Mouse (Mus musculus) forebrain, embryonic 12.5 days (tissue): ENCODE results near the gene Btrc. TPM values are rescaled to one million over a fixed set of nuclear protein-coding genes. Genes with fewer than 3 reads are reported as not detected.
"Not testable (repeated sequence)": the region's sequence is repeated elsewhere in the genome, so short reads cannot be mapped to it uniquely, and the experiment has no call there.

Experiments used
- ATAC-seq: fragments of 200-750 bp; cut with Nextera tagmentation; 2 replicates; pipeline ENCODE4 v1.8.0; 2017; ENCODE audit warnings: moderate TSS enrichment; ENCODE audit not compliant: low FRiP score
- H3K27ac ChIP-seq: fragments of 300-500 bp; sonication (generic); 2 replicates; pipeline ENCODE4 v1.5.1; 2016; ENCODE audit warnings: mild to moderate bottlenecking
- H3K27me3 ChIP-seq: fragments of 300-500 bp; sonication (generic); 2 replicates; pipeline ENCODE4 v1.6.1; 2016; ENCODE audit warnings: mild to moderate bottlenecking
- H3K36me3 ChIP-seq: fragments of 300-500 bp; sonication (generic); replicated peaks from 2 replicates; pipeline ENCODE4 v1.6.1; 2016; ENCODE audit warnings: mild to moderate bottlenecking
- H3K4me1 ChIP-seq: fragments of 300-500 bp; sonication (generic); 2 replicates; pipeline ENCODE4 v1.6.1; 2016
- H3K4me2 ChIP-seq: fragments of 300-500 bp; sonication (generic); 2 replicates; pipeline ENCODE4 v1.6.1; 2016; ENCODE audit warnings: mild to moderate bottlenecking, moderate library complexity
- H3K4me3 ChIP-seq: fragments of 300-500 bp; sonication (generic); replicated peaks from 2 replicates; pipeline ENCODE4 v1.5.1; 2016; ENCODE audit warnings: mild to moderate bottlenecking
- H3K9ac ChIP-seq: fragments of 300-500 bp; sonication (generic); 2 replicates; pipeline ENCODE4 v1.6.1; 2016; ENCODE audit warnings: mild to moderate bottlenecking
- H3K9me3 ChIP-seq: fragments of 300-500 bp; sonication (generic); 2 replicates; pipeline ENCODE4 v1.6.1; 2016
- WGBS: fragments of 180-500 bp; shearing (Covaris S2); methylation state at CpG from one replicate; pipeline ENCODE4 v1.1.7; 2016; 5-methylcytosine and 5-hydroxymethylcytosine counted together
- polyA plus RNA-seq: library from polyadenylated mRNA; unstranded; fragments of >200 nt; fragmentation: Nextera tagmentation; extraction: Ambion mirVana; gene quantifications from 2 replicates; pipeline ENCODE4 v1.2.1, GENCODE M21; 2016

The Btrc gene
- polyA plus RNA-seq, result 55.7 and 59.0 TPM in 2 replicates

GRCm38 (mm10) chr19:45363384-45363926 lies at the start of gene Btrc:
Gene Btrc, plus strand, starts transcription at chr19:45363734.
- H3K9me3 ChIP-seq, result no peaks in the 10 kb centered on the region
- H3K4me2 ChIP-seq, result peak within 1 kb of the TSS; percentile 68
- H3K36me3 ChIP-seq, result no peaks in the 10 kb centered on the region
- H3K4me3 ChIP-seq, result peak within 1 kb of the TSS; percentile 57
- under 1% methylated on average over 42 of the region's 42 CpGs for WGBS
- peaks cover 15% of the 10 kb centered on the region for H3K4me1 ChIP-seq
- peak within 1 kb of the TSS; percentile 89 for H3K27ac ChIP-seq
- ATAC-seq, result peak; percentile 98
- H3K27me3 ChIP-seq, result no peaks in the 10 kb centered on the region
- H3K9ac ChIP-seq, result peak within 1 kb of the TSS; percentile 87

DNA sequence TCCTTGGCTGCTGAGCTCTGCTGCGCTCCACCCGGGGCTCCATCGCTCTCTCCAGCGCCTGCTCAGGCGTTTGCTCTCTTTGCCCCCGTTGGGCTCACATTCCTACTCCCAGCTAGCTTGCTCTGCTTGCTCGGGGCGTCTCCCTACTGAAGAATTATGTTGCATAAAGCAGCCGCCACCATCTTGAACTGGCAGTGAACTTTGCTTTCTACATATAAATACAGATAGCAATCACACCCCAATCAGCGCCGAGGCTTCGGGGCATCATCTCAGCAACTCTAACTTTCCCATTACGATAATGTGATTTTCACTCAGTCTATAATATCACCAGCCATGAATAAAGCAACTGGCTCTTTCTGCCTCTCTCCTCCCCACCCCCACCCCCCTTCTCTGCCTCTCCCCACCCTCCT lies 46.1 kb upstream of the Btrc start:
- no peak overlapping the region for H3K4me2 ChIP-seq
- H3K9ac ChIP-seq, result no peak overlapping the region
- 36% methylated on average over 13 of the region's 13 CpGs for WGBS
- no peak for ATAC-seq
- peaks cover 16% of the 10 kb centered on the region; the same call in 1 of the 2 replicates for H3K27me3 ChIP-seq
- H3K4me1 ChIP-seq, result peaks cover 21% of the 10 kb centered on the region
- no peak overlapping the region for H3K4me3 ChIP-seq
- no peaks in the 10 kb centered on the region for H3K9me3 ChIP-seq
- peak overlapping the region; percentile 38 for H3K27ac ChIP-seq
- no peaks in the 10 kb centered on the region for H3K36me3 ChIP-seq

- peaks cover 14% of the 10 kb centered on the region; the same call in 1 of the 2 replicates for H3K27me3 ChIP-seq
- peaks cover 12% of the 10 kb centered on the region for H3K4me1 ChIP-seq
- no peak overlapping the region for H3K27ac ChIP-seq
- no peak overlapping the region for H3K9ac ChIP-seq
- ATAC-seq, result no peak
- no peaks in the 10 kb centered on the region for H3K36me3 ChIP-seq
- WGBS, result 74% methylated on average over 5 of the region's 5 CpGs
- no peak overlapping the region for H3K4me3 ChIP-seq
- H3K9me3 ChIP-seq, result no peaks in the 10 kb centered on the region
- no peak overlapping the region for H3K4me2 ChIP-seq
Measured at GRCm38 (mm10) chr19:45321062-45321461, 42.5 kb upstream of the Btrc start.

GRCm38 (mm10) chr19:45329039-45329438 lies 34.5 kb upstream of the Btrc start:
- WGBS, result 46% methylated on average over 3 of the region's 3 CpGs
- peaks cover 24% of the 10 kb centered on the region for H3K4me1 ChIP-seq
- no peak overlapping the region for H3K4me2 ChIP-seq
- H3K27ac ChIP-seq, result no peak overlapping the region
- no peak for ATAC-seq
- H3K4me3 ChIP-seq, result no peak overlapping the region
- no peaks in the 10 kb centered on the region for H3K36me3 ChIP-seq
- no peak overlapping the region for H3K9ac ChIP-seq
- H3K9me3 ChIP-seq, result no peaks in the 10 kb centered on the region
- peaks cover 43% of the 10 kb centered on the region for H3K27me3 ChIP-seq

- H3K9ac ChIP-seq, result peak overlapping the region; percentile 40; the same call in 1 of the 2 replicates
- 2% methylated on average over 24 of the region's 24 CpGs for WGBS
- ATAC-seq, result 0 out of 2 replicates have a peak, but pooled peaks have one; percentile 30
- H3K36me3 ChIP-seq, result no peaks in the 10 kb centered on the region
- H3K4me2 ChIP-seq, result peak overlapping the region; percentile 42
- H3K4me3 ChIP-seq, result 0 out of 2 replicates have a peak overlapping the region, but pooled peaks have one; percentile 17
- peaks cover 43% of the 10 kb centered on the region for H3K27me3 ChIP-seq
- no peaks in the 10 kb centered on the region for H3K9me3 ChIP-seq
- peak overlapping the region; percentile 56 for H3K27ac ChIP-seq
- peaks cover 24% of the 10 kb centered on the region for H3K4me1 ChIP-seq
Measured at GRCm38 (mm10) chr19:45329748-45330298, 33.7 kb upstream of the Btrc start.

GRCm38 (mm10) chr19:45336718-45337117 lies 26.8 kb upstream of the Btrc start:
- Histone ChIP-seq H3K27me3 (0 out of 2 replicates have a peak, but pooled peaks cover 4% of the 10 kb centered on the region), H3K4me3 (no peak overlapping the region)
- no peak for ATAC-seq

GRCm38 (mm10) chr19:45338182-45338581 lies 25.4 kb upstream of the Btrc start:
- no peaks in the 10 kb centered on the region for H3K36me3 ChIP-seq
- H3K27ac ChIP-seq, result peak overlapping the region; percentile 9
- H3K4me2 ChIP-seq, result no peak overlapping the region
- 0 out of 2 replicates have a peak, but pooled peaks have one; percentile 41 for ATAC-seq
- 0 out of 2 replicates have a peak, but pooled peaks cover 4% of the 10 kb centered on the region for H3K27me3 ChIP-seq
- no peak overlapping the region for H3K4me3 ChIP-seq
- H3K4me1 ChIP-seq, result peaks cover 14% of the 10 kb centered on the region
- 44% methylated on average over 10 of the region's 10 CpGs for WGBS
- no peaks in the 10 kb centered on the region for H3K9me3 ChIP-seq
- H3K9ac ChIP-seq, result no peak overlapping the region

More at GRCm38 (mm10) chr19:45336718-45337117, 26.8 kb upstream of the Btrc start:
- Histone ChIP-seq H3K4me1 (peaks cover 14% of the 10 kb centered on the region), H3K9ac (no peak overlapping the region), H3K4me2 (no peak overlapping the region), H3K9me3 (no peaks in the 10 kb centered on the region), H3K27ac (no peak overlapping the region), H3K36me3 (no peaks in the 10 kb centered on the region)
- WGBS, result 85% methylated on average over 6 of the region's 6 CpGs

- no peak overlapping the region for H3K27ac ChIP-seq
- H3K27me3 ChIP-seq, result 0 out of 2 replicates have a peak, but pooled peaks cover 4% of the 10 kb centered on the region
- H3K4me2 ChIP-seq, result no peak overlapping the region
- H3K9me3 ChIP-seq, result no peaks in the 10 kb centered on the region
- H3K4me1 ChIP-seq, result no peaks in the 10 kb centered on the region
- no peaks in the 10 kb centered on the region for H3K36me3 ChIP-seq
- no peak overlapping the region for H3K4me3 ChIP-seq
- no peak overlapping the region for H3K9ac ChIP-seq
- no peak for ATAC-seq
- WGBS, result 68% methylated on average over 5 of the region's 5 CpGs
Measured at GRCm38 (mm10) chr19:45343941-45344340, 19.6 kb upstream of the Btrc start.

DNA sequence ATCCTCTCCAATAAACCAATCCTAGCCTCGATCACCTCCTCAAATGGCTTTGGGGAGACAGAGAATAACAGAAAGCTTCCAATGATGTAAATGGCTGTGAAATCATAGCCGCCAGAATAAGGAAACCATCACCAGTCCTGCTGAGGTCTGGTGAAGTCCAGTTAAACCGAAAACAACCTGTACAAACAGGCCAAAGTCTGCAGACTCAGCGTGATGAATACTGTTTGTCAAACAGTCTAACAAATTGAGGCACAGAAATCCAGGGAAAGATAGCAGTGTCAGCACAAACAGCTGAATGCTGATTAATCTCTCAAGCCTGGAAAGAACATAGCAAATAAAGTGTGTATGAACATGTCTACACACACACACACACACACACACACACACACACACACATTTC lies 15.3 kb upstream of the Btrc start:
- no peak overlapping the region for H3K27ac ChIP-seq
- 79% methylated on average over 4 of the region's 4 CpGs for WGBS
- no peaks in the 10 kb centered on the region for H3K4me1 ChIP-seq
- no peak overlapping the region for H3K4me3 ChIP-seq
- no peaks in the 10 kb centered on the region for H3K9me3 ChIP-seq
- no peak overlapping the region for H3K4me2 ChIP-seq
- no peaks in the 10 kb centered on the region for H3K36me3 ChIP-seq
- H3K27me3 ChIP-seq, result peaks cover 20% of the 10 kb centered on the region; the same call in 1 of the 2 replicates
- no peak overlapping the region for H3K9ac ChIP-seq
- ATAC-seq, result no peak

DNA sequence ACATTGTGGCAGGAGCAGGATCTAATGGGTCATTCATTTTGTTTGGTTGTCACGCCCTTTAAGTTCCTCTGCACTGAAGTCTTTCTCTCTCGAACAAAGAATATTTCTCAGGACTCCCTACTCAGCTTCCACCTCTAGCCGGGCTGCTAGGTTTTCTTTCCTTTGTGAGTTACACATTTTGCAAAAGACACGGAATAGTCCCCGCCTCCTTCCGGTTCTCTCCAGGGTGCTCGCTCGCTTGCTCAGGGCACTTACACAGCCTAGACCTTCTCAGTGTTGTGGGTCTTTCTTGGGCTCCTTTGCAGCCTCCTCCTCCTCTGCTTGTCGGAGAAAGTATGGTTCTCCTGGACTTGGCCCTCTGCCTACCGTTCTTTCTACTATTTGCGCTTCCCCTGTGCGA lies 13.1 kb upstream of the Btrc start:
- H3K4me3 ChIP-seq, result no peak overlapping the region
- no peak overlapping the region for H3K4me2 ChIP-seq
- H3K4me1 ChIP-seq, result no peaks in the 10 kb centered on the region
- H3K36me3 ChIP-seq, result no peaks in the 10 kb centered on the region
- 65% methylated on average over 12 of the region's 12 CpGs for WGBS
- no peak overlapping the region for H3K27ac ChIP-seq
- H3K27me3 ChIP-seq, result peaks cover 20% of the 10 kb centered on the region; the same call in 1 of the 2 replicates
- ATAC-seq, result no peak
- H3K9me3 ChIP-seq, result no peaks in the 10 kb centered on the region
- H3K9ac ChIP-seq, result no peak overlapping the region

- not testable (repeated sequence) for H3K9me3 ChIP-seq, H3K27ac ChIP-seq, H3K4me2 ChIP-seq, H3K4me1 ChIP-seq, H3K36me3 ChIP-seq, ATAC-seq, H3K9ac ChIP-seq, H3K4me3 ChIP-seq
- peaks cover 20% of the 10 kb centered on the region; the same call in 1 of the 2 replicates for H3K27me3 ChIP-seq
- 86% methylated on average over 7 of the region's 7 CpGs for WGBS
Measured at GRCm38 (mm10) chr19:45352706-45353105, 10.8 kb upstream of the Btrc start.

DNA sequence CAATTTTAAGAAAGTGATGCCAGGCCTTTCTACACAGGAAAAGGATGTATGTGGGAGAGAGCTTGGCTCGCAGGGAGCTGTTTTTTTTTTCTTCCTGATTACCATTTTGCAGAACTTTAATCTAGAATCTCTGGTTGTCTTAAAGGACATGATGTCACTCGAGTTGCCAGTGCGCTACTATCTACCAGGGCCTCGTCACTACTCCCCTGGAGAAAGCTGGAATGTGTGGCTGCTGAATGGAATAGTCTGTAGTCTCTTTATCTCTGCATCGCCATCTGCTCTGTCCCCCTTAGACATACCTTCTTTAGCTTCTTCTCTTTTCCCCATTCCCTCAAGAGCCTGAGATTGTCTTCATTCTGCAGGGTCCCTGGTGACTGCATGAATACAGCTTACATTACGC lies 7.9 kb upstream of the Btrc start:
- no peaks in the 10 kb centered on the region for H3K9me3 ChIP-seq
- no peak overlapping the region for H3K4me2 ChIP-seq
- no peaks in the 10 kb centered on the region for H3K36me3 ChIP-seq
- 83% methylated on average over 6 of the region's 6 CpGs for WGBS
- H3K27ac ChIP-seq, result no peak overlapping the region
- no peak for ATAC-seq
- no peak overlapping the region for H3K4me3 ChIP-seq
- H3K27me3 ChIP-seq, result peaks cover 7% of the 10 kb centered on the region; the same call in 1 of the 2 replicates
- no peak overlapping the region for H3K9ac ChIP-seq
- no peaks in the 10 kb centered on the region for H3K4me1 ChIP-seq

GRCm38 (mm10) chr19:45356868-45357267 lies 6.7 kb upstream of the Btrc start:
- 80% methylated on average over 6 of the region's 6 CpGs for WGBS
- H3K9me3 ChIP-seq, H3K36me3 ChIP-seq, H3K4me1 ChIP-seq, H3K9ac ChIP-seq, H3K4me2 ChIP-seq, H3K4me3 ChIP-seq, ATAC-seq, H3K27ac ChIP-seq, H3K27me3 ChIP-seq: not testable (repeated sequence)
